Mouse (Mus musculus) C2C12 (cell line): Measurements from ENCODE around the gene Plk5.

Experiments
- CTCF ChIP-seq: IDR thresholded peaks from one replicate; pipeline ENCODE4 v1.5.1; 2011; ENCODE audit not compliant: control insufficient read depth, insufficient read depth, insufficient read length
- MAX ChIP-seq: IDR thresholded peaks from one replicate; pipeline ENCODE4 v1.6.1; 2011; ENCODE audit warnings: mild to moderate bottlenecking, control low read depth

- TF ChIP-seq CTCF = no peak
- no peak for TF ChIP-seq MAX
Measured at GRCm38 (mm10) chr10:80398174-80398535, 41.9 kb downstream of the Plk5 start.
